Mouse (Mus musculus): Measurements from ENCODE around the gene Add2. TPM values are rescaled to one million over a fixed set of nuclear protein-coding genes. Genes with fewer than 3 reads are reported as not detected.

Add2 gene
- polyA plus RNA-seq (2017; shearing (Covaris generic)): not detected

GRCm38 (mm10) chr6:86028601-86029322, at the start of gene Add2:
TSS of gene Add2 (plus strand) at chr6:86028681.

GRCm38 (mm10) chr6:86015871-86016270, 12.6 kb upstream of the Add2 start, which contains the start of gene Figla:
TSS of gene Figla (plus strand) at chr6:86016171.

Other genes starting within 250 kb of the Add2 start
- not detected for gene Nat8f6, start 207.7 kb upstream of the Add2 start, polyA plus RNA-seq (2017; shearing (Covaris generic))
- not detected for gene Nat8f5, start 207.7 kb upstream of the Add2 start, polyA plus RNA-seq (2017; shearing (Covaris generic))
- gene Nat8, start 196.6 kb upstream of the Add2 start, polyA plus RNA-seq (2017; shearing (Covaris generic)): not detected
- gene Nat8f2, start 159.5 kb upstream of the Add2 start, polyA plus RNA-seq (2017; shearing (Covaris generic)): not detected
- 10.0 TPM for gene Nat8f4, start 123.8 kb upstream of the Add2 start, polyA plus RNA-seq (2017; shearing (Covaris generic))
- gene Tprkb, start 116.8 kb upstream of the Add2 start, polyA plus RNA-seq (2017; shearing (Covaris generic)): 48.2 TPM
- gene Nat8f1, start 113.0 kb upstream of the Add2 start, polyA plus RNA-seq (2017; shearing (Covaris generic)): 13.8 TPM
- gene Dusp11, start 67.0 kb upstream of the Add2 start, polyA plus RNA-seq (2017; shearing (Covaris generic)): 195 TPM
- not detected for gene Figla, start 12.5 kb upstream of the Add2 start, polyA plus RNA-seq (2017; shearing (Covaris generic))
- not detected for gene Tgfa, start 166.5 kb downstream of the Add2 start, polyA plus RNA-seq (2017; shearing (Covaris generic))

Measured in inflammation-experienced regulatory T-cells, adult 16 weeks (primary cell).